Mouse (Mus musculus) layer of hippocampus, postnatal 10 days (tissue): Measurements from ENCODE around the gene Prss35. TPM values are rescaled to one million over a fixed set of nuclear protein-coding genes. Genes with fewer than 3 reads are reported as not detected.

Experiments used
- DNase-seq, 2 experiments: peaks; one replicate each; pipeline ENCODE4 v3.0.0; 2021; ENCODE audit warnings: low spot score in 2 of 2
- total RNA-seq, 2 experiments: library from RNA; stranded (reverse); gene quantifications; 2 replicates each; pipeline ENCODE4 v1.2.3; 2021

Gene Prss35
- total RNA-seq, 2 experiments from 2014 or later: 23.3 to 24.7 TPM

GRCm38 (mm10) chr9:86729811-86730210 lies 13.6 kb upstream of the Prss35 start:
- DNase-seq: no peak

GRCm38 (mm10) chr9:86734357-86734756 lies 9.1 kb upstream of the Prss35 start:
- DNase-seq: no peak

- no peak for DNase-seq
Observed at GRCm38 (mm10) chr9:86734795-86735194, 8.7 kb upstream of the Prss35 start.

GRCm38 (mm10) chr9:86736991-86737390 lies 6.5 kb upstream of the Prss35 start:
- DNase-seq: no peak

- DNase-seq: no peak
Observed at GRCm38 (mm10) chr9:86738067-86738466, 5.4 kb upstream of the Prss35 start.

- no peak for DNase-seq
Observed at GRCm38 (mm10) chr9:86738801-86739200, 4.6 kb upstream of the Prss35 start.

- no peak for DNase-seq
Observed at GRCm38 (mm10) chr9:86739971-86740370, 3.5 kb upstream of the Prss35 start.

GRCm38 (mm10) chr9:86744041-86744440 lies 592 bp downstream of the Prss35 start:
- DNase-seq: no peak

GRCm38 (mm10) chr9:86745926-86746581 lies 2.6 kb downstream of the Prss35 start:
- DNase-seq: peak; percentile 69 to 80

GRCm38 (mm10) chr9:86762477-86763376 lies 19.3 kb downstream of the Prss35 start:
- no peak for DNase-seq

GRCm38 (mm10) chr9:86764002-86764401 lies 20.6 kb downstream of the Prss35 start:
- DNase-seq: no peak

GRCm38 (mm10) chr9:86766991-86767390 lies 23.5 kb downstream of the Prss35 start:
- DNase-seq: no peak

GRCm38 (mm10) chr9:86772897-86773296 lies 29.4 kb downstream of the Prss35 start:
- no peak for DNase-seq

GRCm38 (mm10) chr9:86773996-86774395 lies 30.5 kb downstream of the Prss35 start:
- DNase-seq: no peak

- no peak for DNase-seq
Observed at GRCm38 (mm10) chr9:86775374-86775773, 31.9 kb downstream of the Prss35 start.

GRCm38 (mm10) chr9:86777309-86777708 lies 33.9 kb downstream of the Prss35 start:
- no peak for DNase-seq

- DNase-seq: no peak
Observed at GRCm38 (mm10) chr9:86778212-86778611, 34.8 kb downstream of the Prss35 start.

- DNase-seq: no peak
Observed at GRCm38 (mm10) chr9:86781426-86781825, 38.0 kb downstream of the Prss35 start.

- DNase-seq: no peak
Observed at GRCm38 (mm10) chr9:86782836-86783235, 39.4 kb downstream of the Prss35 start.

GRCm38 (mm10) chr9:86789186-86789585 lies 45.7 kb downstream of the Prss35 start:
- no peak for DNase-seq

- DNase-seq: no peak
Observed at GRCm38 (mm10) chr9:86791927-86792326, 48.5 kb downstream of the Prss35 start.

- DNase-seq: no peak
Observed at GRCm38 (mm10) chr9:86795236-86795635, 51.8 kb downstream of the Prss35 start.
